Mouse (Mus musculus) embryonic facial prominence, embryonic 11.5 days (tissue): ENCODE results near the gene Enthd1. TPM values are rescaled to one million over a fixed set of nuclear protein-coding genes. Genes with fewer than 3 reads are reported as not detected.

Experiments
- ATAC-seq: fragments of 200-750 bp; cut with Nextera tagmentation; replicated peaks from 2 replicates; pipeline ENCODE4 v1.8.0; 2017; ENCODE audit warnings: low read depth; ENCODE audit not compliant: insufficient number of reproducible peaks, low FRiP score, low TSS enrichment
- DNase-seq: peaks from one replicate; pipeline ENCODE4 v3.0.0-alpha.2; 2015; ENCODE audit warnings: low spot score
- H3K27ac ChIP-seq: fragments of 300-500 bp; sonication (generic); replicated peaks from 2 replicates; pipeline ENCODE4 v1.5.1; 2014; ENCODE audit warnings: mild to moderate bottlenecking, low read depth, low read length, control low read depth
- H3K27me3 ChIP-seq: fragments of 300-500 bp; sonication (generic); 2 replicates; pipeline ENCODE4 v1.6.1; 2014; ENCODE audit warnings: mild to moderate bottlenecking, low read length, moderate library complexity, mixed read lengths; ENCODE audit not compliant: control insufficient read depth, insufficient read depth
- H3K36me3 ChIP-seq: fragments of 300-500 bp; sonication (generic); replicated peaks from 2 replicates; pipeline ENCODE4 v1.6.1; 2014; ENCODE audit warnings: low read depth, mild to moderate bottlenecking, low read length, moderate library complexity, mixed read lengths; ENCODE audit not compliant: control insufficient read depth, insufficient read depth
- H3K4me1 ChIP-seq: fragments of 300-500 bp; sonication (generic); 2 replicates; pipeline ENCODE4 v1.6.1; 2014; ENCODE audit warnings: low read length, mixed read lengths; ENCODE audit not compliant: control insufficient read depth, insufficient read depth
- H3K4me2 ChIP-seq: fragments of 300-500 bp; sonication (generic); 2 replicates; pipeline ENCODE4 v1.6.1; 2014; ENCODE audit warnings: low read depth, mild to moderate bottlenecking, control low read depth, low read length, moderate library complexity
- H3K4me3 ChIP-seq: fragments of 300-500 bp; sonication (generic); 2 replicates; pipeline ENCODE4 v1.5.1; 2014; ENCODE audit warnings: low read depth, low read length, control low read depth
- H3K9ac ChIP-seq: fragments of 300-500 bp; sonication (generic); replicated peaks from 2 replicates; pipeline ENCODE4 v1.6.1; 2014; ENCODE audit warnings: mild to moderate bottlenecking, control low read depth, low read length
- H3K9me3 ChIP-seq: fragments of 300-500 bp; sonication (generic); replicated peaks from 2 replicates; pipeline ENCODE4 v1.6.1; 2016; ENCODE audit warnings: mild to moderate bottlenecking, low read length, inconsistent platforms, mixed read lengths; ENCODE audit not compliant: control insufficient read depth
- WGBS: fragments of 180-500 bp; shearing (Covaris S2); extraction: QIAGEN DNeasy Blood & Tissue Kit; methylation state at CpG from one replicate; pipeline ENCODE4 v1.1.7; 2014; 5-methylcytosine and 5-hydroxymethylcytosine counted together
- polyA plus RNA-seq: library from polyadenylated mRNA; unstranded; fragments of >200 nt; fragmentation: Nextera tagmentation; extraction: Ambion mirVana; gene quantifications from 2 replicates; pipeline ENCODE4 v1.2.1, GENCODE M21; 2014

Gene Enthd1
- polyA plus RNA-seq, 1 experiment from 2014 or later, result not detected

- no peak within 1 kb of the TSS for H3K27ac ChIP-seq
- no peak within 1 kb of the TSS for H3K4me2 ChIP-seq
- H3K4me1 ChIP-seq, result no peaks in the 10 kb centered on the region
- no peaks in the 10 kb centered on the region for H3K9me3 ChIP-seq
- no peaks in the 10 kb centered on the region; the same call in 1 of the 2 replicates for H3K27me3 ChIP-seq
- 61% methylated on average over 12 of the region's 12 CpGs for WGBS
- ATAC-seq, result no peak
- H3K4me3 ChIP-seq, result no peak within 1 kb of the TSS
- H3K9ac ChIP-seq, result no peak within 1 kb of the TSS
- no peak for DNase-seq
- no peaks in the 10 kb centered on the region for H3K36me3 ChIP-seq
Measured at GRCm38 (mm10) chr15:80572291-80572690, 7.3 kb upstream of the Enthd1 start, which contains the start of gene Grap2. Gene Grap2 (plus strand): TSS chr15:80572594.

GRCm38 (mm10) chr15:80571611-80572010, 6.7 kb upstream of the Enthd1 start:
- ATAC-seq (no peak), DNase-seq (no peak)
- Histone ChIP-seq H3K9ac (no peak overlapping the region), H3K4me1 (no peaks in the 10 kb centered on the region), H3K9me3 (no peaks in the 10 kb centered on the region), H3K4me3 (no peak overlapping the region), H3K27ac (no peak overlapping the region), H3K27me3 (no peaks in the 10 kb centered on the region; the same call in 1 of the 2 replicates), H3K4me2 (no peak overlapping the region), H3K36me3 (no peaks in the 10 kb centered on the region)
- 65% methylated on average over 7 of the region's 7 CpGs for WGBS

- Histone ChIP-seq H3K9me3 (no peaks in the 10 kb centered on the region), H3K4me1 (no peaks in the 10 kb centered on the region), H3K9ac (no peak overlapping the region), H3K27me3 (no peaks in the 10 kb centered on the region), H3K4me3 (no peak overlapping the region), H3K4me2 (no peak overlapping the region), H3K36me3 (no peaks in the 10 kb centered on the region), H3K27ac (no peak overlapping the region)
- ATAC-seq (no peak), DNase-seq (no peak)
- 85% methylated on average over 1 of the region's 1 CpGs for WGBS
Measured at GRCm38 (mm10) chr15:80570226-80570625, 5.3 kb upstream of the Enthd1 start.

GRCm38 (mm10) chr15:80569205-80569604, 4.2 kb upstream of the Enthd1 start:
- Histone ChIP-seq H3K9me3 (no peaks in the 10 kb centered on the region), H3K36me3 (no peaks in the 10 kb centered on the region), H3K9ac (no peak overlapping the region), H3K27ac (no peak overlapping the region), H3K4me2 (no peak overlapping the region), H3K4me3 (no peak overlapping the region), H3K4me1 (no peaks in the 10 kb centered on the region), H3K27me3 (no peaks in the 10 kb centered on the region)
- ATAC-seq (no peak), DNase-seq (no peak)
- 63% methylated on average over 7 of the region's 7 CpGs for WGBS

GRCm38 (mm10) chr15:80567731-80568130, 2.8 kb upstream of the Enthd1 start:
- no peak overlapping the region for H3K27ac ChIP-seq
- no peaks in the 10 kb centered on the region for H3K27me3 ChIP-seq
- no peaks in the 10 kb centered on the region for H3K36me3 ChIP-seq
- H3K9me3 ChIP-seq, result no peaks in the 10 kb centered on the region
- WGBS, result 84% methylated on average over 4 of the region's 4 CpGs
- no peaks in the 10 kb centered on the region for H3K4me1 ChIP-seq
- H3K4me2 ChIP-seq, result no peak overlapping the region
- no peak overlapping the region for H3K4me3 ChIP-seq
- DNase-seq (no peak), ATAC-seq (no peak)
- H3K9ac ChIP-seq, result no peak overlapping the region

GRCm38 (mm10) chr15:80567139-80567538, 2.2 kb upstream of the Enthd1 start:
- Histone ChIP-seq H3K36me3 (no peaks in the 10 kb centered on the region), H3K4me1 (no peaks in the 10 kb centered on the region), H3K27me3 (no peaks in the 10 kb centered on the region), H3K9ac (no peak overlapping the region), H3K4me3 (no peak overlapping the region), H3K9me3 (no peaks in the 10 kb centered on the region), H3K27ac (no peak overlapping the region), H3K4me2 (no peak overlapping the region)
- ATAC-seq (no peak), DNase-seq (no peak)
- WGBS, result 90% methylated on average over 3 of the region's 3 CpGs

- no peak overlapping the region for H3K27ac ChIP-seq
- no peaks in the 10 kb centered on the region for H3K4me1 ChIP-seq
- ATAC-seq (no peak), DNase-seq (no peak)
- no peak overlapping the region for H3K4me3 ChIP-seq
- no peak overlapping the region for H3K4me2 ChIP-seq
- no peaks in the 10 kb centered on the region for H3K27me3 ChIP-seq
- 89% methylated on average over 6 of the region's 6 CpGs for whole genome bisulfite sequencing
- no peak overlapping the region for H3K9ac ChIP-seq
- H3K36me3 ChIP-seq, result no peaks in the 10 kb centered on the region
- H3K9me3 ChIP-seq, result no peaks in the 10 kb centered on the region
Measured at GRCm38 (mm10) chr15:80566696-80567095, 1.7 kb upstream of the Enthd1 start.

- Histone ChIP-seq H3K27ac (no peak overlapping the region), H3K4me1 (no peaks in the 10 kb centered on the region), H3K9ac (no peak overlapping the region), H3K36me3 (no peaks in the 10 kb centered on the region), H3K4me3 (no peak overlapping the region), H3K27me3 (no peaks in the 10 kb centered on the region), H3K9me3 (no peaks in the 10 kb centered on the region), H3K4me2 (no peak overlapping the region)
- no peak for ATAC-seq
- WGBS, result 89% methylated on average over 6 of the region's 6 CpGs
- no peak for DNase-seq
Measured at GRCm38 (mm10) chr15:80563634-80564208, 1.2 kb downstream of the Enthd1 start.
